Mouse (Mus musculus): ENCODE results near the gene Samd11.

Samd11 gene

GRCm38 (mm10) chr4:156255078-156255839 lies at the start of gene Samd11:
Samd11 (minus strand) TSS chr4:156255657.
- DNase-seq, result no peak

- DNase-seq, result no peak
Observed at GRCm38 (mm10) chr4:156254361-156255077, 938 bp downstream of the Samd11 start.

GRCm38 (mm10) chr4:156253043-156253442 lies 2.4 kb downstream of the Samd11 start:
- no peak for DNase-seq

GRCm38 (mm10) chr4:156252619-156253018 lies 2.8 kb downstream of the Samd11 start:
- DNase-seq, result no peak

- no peak for DNase-seq
Observed at GRCm38 (mm10) chr4:156252140-156252539, 3.3 kb downstream of the Samd11 start.

GRCm38 (mm10) chr4:156251081-156251480 lies 4.4 kb downstream of the Samd11 start:
- no peak for DNase-seq

GRCm38 (mm10) chr4:156249567-156249966 lies 5.9 kb downstream of the Samd11 start:
- no peak for DNase-seq

- DNase-seq, result no peak
Observed at GRCm38 (mm10) chr4:156236651-156237447, 18.6 kb downstream of the Samd11 start.

- DNase-seq, result peak; percentile 92
Observed at GRCm38 (mm10) chr4:156235808-156236533, 19.5 kb downstream of the Samd11 start, which contains the start of gene Noc2l. Noc2l (plus strand) TSS chr4:156236010.

- DNase-seq, result peak; percentile 25
Observed at GRCm38 (mm10) chr4:156235360-156235770, 20.1 kb downstream of the Samd11 start.

GRCm38 (mm10) chr4:156234701-156235213 lies 20.7 kb downstream of the Samd11 start, which contains the start of gene Plekhn1:
Plekhn1 (minus strand) TSS chr4:156234857.
- peak; percentile 78 for DNase-seq

- peak; percentile 24 for DNase-seq
Observed at GRCm38 (mm10) chr4:156234021-156234501, 21.4 kb downstream of the Samd11 start.

GRCm38 (mm10) chr4:156228393-156229024 lies 26.9 kb downstream of the Samd11 start:
- no peak for DNase-seq

- no peak for DNase-seq
Observed at GRCm38 (mm10) chr4:156227752-156228392, 27.6 kb downstream of the Samd11 start.

GRCm38 (mm10) chr4:156224276-156224675 lies 31.2 kb downstream of the Samd11 start:
- DNase-seq, result no peak

GRCm38 (mm10) chr4:156219936-156220335 lies 35.5 kb downstream of the Samd11 start:
- no peak for DNase-seq

GRCm38 (mm10) chr4:156217838-156218237 lies 37.6 kb downstream of the Samd11 start:
- DNase-seq, result no peak

GRCm38 (mm10) chr4:156217022-156217669 lies 38.3 kb downstream of the Samd11 start:
- DNase-seq, result no peak

GRCm38 (mm10) chr4:156216196-156216595 lies 39.3 kb downstream of the Samd11 start:
- DNase-seq, result no peak

- no peak for DNase-seq
Observed at GRCm38 (mm10) chr4:156215649-156216048, 39.8 kb downstream of the Samd11 start, which contains the start of gene Perm1. Perm1 (plus strand) TSS chr4:156215868.
